Mouse (Mus musculus) megakaryocyte progenitor cell, adult 5-6 weeks (primary cell): Measurements from ENCODE around the gene Vsig10. TPM values are rescaled to one million over a fixed set of nuclear protein-coding genes. Genes with fewer than 3 reads are reported as not detected.
A peak's percentile ranks its signal among the peaks of the same experiment; 100 is the strongest.

Experiments
- ATAC-seq: replicated peaks from 2 replicates; pipeline ENCODE4 v1.8.0; 2016; ENCODE audit warnings: mild to moderate bottlenecking, moderate TSS enrichment, inconsistent platforms; ENCODE audit not compliant: poor library complexity
- total RNA-seq, 2 experiments: library from RNA; stranded (forward) in 1 of 2; stranded (reverse) in 1 of 2; fragments of 157-497, 149-512 nt in 1 of 2; fragments of 200-1000 nt in 1 of 2; gene quantifications; 2 replicates each; pipeline versions ENCODE4 v1.2.3 to v1.2.4; 2015 to 2017

Gene Vsig10
- total RNA-seq, 2 experiments from 2014 or later: 0.83 to 1.7 TPM

- peak; percentile 32 for ATAC-seq
Measured at GRCm38 (mm10) chr5:117354121-117354520, 35.2 kb downstream of the Vsig10 start.

GRCm38 (mm10) chr5:117355648-117356303 is 36.9 kb downstream of the Vsig10 start:
- ATAC-seq: peak; percentile 23; the same call in 1 of the 2 replicates

- ATAC-seq: no peak
Measured at GRCm38 (mm10) chr5:117356365-117357128, 37.7 kb downstream of the Vsig10 start.

GRCm38 (mm10) chr5:117357129-117357477 is 38.2 kb downstream of the Vsig10 start, which contains the start of gene Wsb2:
TSS of gene Wsb2 (plus strand) at chr5:117357304.
- ATAC-seq: peak; percentile 30

- ATAC-seq: peak; percentile 3; the same call in 1 of the 2 replicates
Measured at GRCm38 (mm10) chr5:117357478-117358247, 38.8 kb downstream of the Vsig10 start.

GRCm38 (mm10) chr5:117358248-117358630 is 39.4 kb downstream of the Vsig10 start:
- no peak for ATAC-seq

GRCm38 (mm10) chr5:117358725-117359124 is 39.8 kb downstream of the Vsig10 start:
- ATAC-seq: peak; percentile 48

GRCm38 (mm10) chr5:117359497-117360227 is 40.8 kb downstream of the Vsig10 start:
- 0 out of 2 replicates have a peak, but pooled peaks have one; percentile 12 for ATAC-seq

- ATAC-seq: no peak
Measured at GRCm38 (mm10) chr5:117360228-117360515, 41.3 kb downstream of the Vsig10 start.

- ATAC-seq: peak; percentile 27
Measured at GRCm38 (mm10) chr5:117360631-117361541, 42.0 kb downstream of the Vsig10 start.

- no peak for ATAC-seq
Measured at GRCm38 (mm10) chr5:117361590-117361989, 42.7 kb downstream of the Vsig10 start.

GRCm38 (mm10) chr5:117363066-117363782 is 44.3 kb downstream of the Vsig10 start:
- ATAC-seq: peak; percentile 33; the same call in 1 of the 2 replicates

GRCm38 (mm10) chr5:117364821-117365220 is 45.9 kb downstream of the Vsig10 start:
- no peak for ATAC-seq

- ATAC-seq: no peak
Measured at GRCm38 (mm10) chr5:117365904-117366561, 47.1 kb downstream of the Vsig10 start.

GRCm38 (mm10) chr5:117367206-117367605 is 48.3 kb downstream of the Vsig10 start:
- no peak for ATAC-seq

GRCm38 (mm10) chr5:117370592-117370991 is 51.7 kb downstream of the Vsig10 start:
- no peak for ATAC-seq

GRCm38 (mm10) chr5:117373418-117373817 is 54.5 kb downstream of the Vsig10 start:
- peak; percentile 53 for ATAC-seq

GRCm38 (mm10) chr5:117374372-117375049 is 55.6 kb downstream of the Vsig10 start:
- no peak for ATAC-seq
